ENCODE assay signal across 27 mouse cellular contexts in genomic region chr17:61664926-61665325, GRCm38 (mm10).
"Had no signal": no experiment of that assay in that cellular context is flagged by ENCODE, and none has a peak within 500 bp of the region (broad histone marks: within the 10 kb centered on the region; RNA-seq: fewer than 3 reads in every experiment).

No protein-coding gene starts in this region.

- DNase-seq: cerebellum, adult 9-10 months; cerebellum, adult 9-11 months; cerebellum, postnatal 10 days; cerebellum, postnatal 14 days; cerebellum, postnatal 25 days; cerebellum, postnatal 36 days; embryo, embryonic 11 days; forebrain, postnatal 0 days; gastrocnemius, adult 2 months; gastrocnemius, postnatal 10 days; gastrocnemius, postnatal 14 days; gastrocnemius, postnatal 25 days; gastrocnemius, postnatal 36 days; heart, adult 11 months; heart, adult 18-20 months; heart, adult 2 months had no signal

- H3K4me2 ChIP-seq: embryonic facial prominence, embryonic 12.5 days; embryonic facial prominence, embryonic 13.5 days; embryonic facial prominence, embryonic 15.5 days; forebrain, embryonic 12.5 days; forebrain, embryonic 13.5 days; forebrain, embryonic 15.5 days had no signal

- ATAC-seq: forebrain, embryonic 13.5 days; forebrain, embryonic 14.5 days; forebrain, embryonic 15.5 days; forebrain, embryonic 16.5 days; forebrain, postnatal 0 days had no signal

- H3K27me3 ChIP-seq: embryonic facial prominence, embryonic 12.5 days; embryonic facial prominence, embryonic 13.5 days; embryonic facial prominence, embryonic 15.5 days; forebrain, embryonic 12.5 days; forebrain, embryonic 13.5 days; forebrain, embryonic 15.5 days had no signal

- H3K36me3 ChIP-seq: embryonic facial prominence, embryonic 10.5 days; embryonic facial prominence, embryonic 12.5 days; embryonic facial prominence, embryonic 13.5 days; embryonic facial prominence, embryonic 15.5 days; forebrain, embryonic 10.5 days; forebrain, embryonic 12.5 days; forebrain, embryonic 15.5 days had no signal

- H3K4me3 ChIP-seq: embryonic facial prominence, embryonic 10.5 days; embryonic facial prominence, embryonic 12.5 days; embryonic facial prominence, embryonic 13.5 days; embryonic facial prominence, embryonic 15.5 days; erythroblast, embryonic 14.5 days; forebrain, embryonic 10.5 days; forebrain, embryonic 12.5 days; forebrain, embryonic 13.5 days; forebrain, embryonic 15.5 days; gastrocnemius, adult 2 months; heart, adult 2 months had no signal
